Mouse (Mus musculus): ENCODE results near the gene Unc13a. TPM values are rescaled to one million over a fixed set of nuclear protein-coding genes. Genes with fewer than 3 reads are reported as not detected.
"Not testable (repeated sequence)": the region's sequence is repeated elsewhere in the genome, so short reads cannot be mapped to it uniquely, and the experiment has no call there.

Unc13a gene
- 1.0 and 1.3 TPM in 2 replicates for polyA plus RNA-seq (2012; rRNA removed)

DNA sequence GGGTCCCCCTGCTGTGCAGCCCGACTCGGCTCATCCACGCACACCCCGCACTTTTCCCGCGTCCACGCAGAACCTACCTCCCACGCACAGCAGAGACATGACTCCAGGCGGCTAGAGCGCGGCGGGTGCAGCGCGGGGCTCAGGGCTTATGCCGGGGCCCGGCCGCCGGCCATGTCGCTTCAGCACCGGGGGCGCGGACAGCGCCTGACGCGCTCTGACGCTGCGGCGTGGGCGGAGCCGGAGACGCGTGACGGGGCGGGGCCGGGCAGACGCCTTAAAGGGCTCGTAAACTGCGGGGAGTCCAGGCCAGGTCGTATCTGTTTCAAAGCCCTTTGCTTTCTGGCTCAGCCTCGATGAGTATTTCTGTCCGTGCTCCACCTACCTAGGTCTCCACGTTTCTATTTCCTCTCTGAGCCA is at the start of gene Unc13a:
Gene Unc13a, minus strand, starts transcription at position 209 of the 417 bp plus-strand sequence.
- no peak for DNase-seq (ENCODE audit: low read depth, low spot score)
- under 1% methylated on average over 42 of the region's 42 CpGs for WGBS

DNA sequence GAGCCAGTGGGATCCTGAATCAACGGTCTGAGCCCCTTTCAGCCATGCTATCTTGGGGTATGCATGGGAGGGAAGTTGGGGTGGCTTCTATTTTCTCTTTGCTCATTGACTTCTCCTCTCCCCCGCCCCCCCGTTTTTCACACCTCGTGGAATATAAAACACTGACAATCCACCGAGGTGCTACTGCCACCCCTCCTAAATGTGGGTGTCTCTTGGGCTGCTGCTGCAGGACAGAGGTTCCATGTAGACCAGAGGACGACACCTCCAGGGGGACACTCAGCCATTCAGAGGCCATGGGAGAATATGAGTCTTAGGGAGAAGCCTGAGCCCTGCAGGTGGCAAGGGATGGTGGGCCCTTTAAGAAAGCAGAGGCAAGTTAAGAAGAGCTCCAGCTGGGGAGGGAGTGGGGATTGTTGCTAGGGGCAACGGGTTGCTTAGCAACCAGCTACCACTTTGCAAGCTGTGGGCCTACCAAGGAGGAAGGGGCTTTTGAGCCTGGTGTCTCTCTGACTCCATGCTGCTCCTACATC is 48.4 kb upstream of the Unc13a start:
- DNase-seq (ENCODE audit: low read depth, low spot score) = no peak
- WGBS = 63% methylated on average over 7 of the region's 7 CpGs

- WGBS = 41% methylated on average over 4 of the region's 4 CpGs
- DNase-seq (ENCODE audit: low read depth, low spot score) = no peak
Measured at GRCm38 (mm10) chr8:71719218-71719617, 47.7 kb upstream of the Unc13a start.

GRCm38 (mm10) chr8:71718252-71718651 is 46.7 kb upstream of the Unc13a start:
- WGBS = 47% methylated on average over 3 of the region's 3 CpGs

GRCm38 (mm10) chr8:71717096-71717495 is 45.5 kb upstream of the Unc13a start:
- 64% methylated on average over 12 of the region's 12 CpGs for WGBS
- DNase-seq (ENCODE audit: low read depth, low spot score) = no peak

More at GRCm38 (mm10) chr8:71718252-71718651, 46.7 kb upstream of the Unc13a start:
- DNase-seq (ENCODE audit: low read depth, low spot score) = no peak

- 84% methylated on average over 13 of the region's 13 CpGs for WGBS
- DNase-seq (ENCODE audit: low read depth, low spot score) = no peak
Measured at GRCm38 (mm10) chr8:71716561-71717053, 45.0 kb upstream of the Unc13a start.

DNA sequence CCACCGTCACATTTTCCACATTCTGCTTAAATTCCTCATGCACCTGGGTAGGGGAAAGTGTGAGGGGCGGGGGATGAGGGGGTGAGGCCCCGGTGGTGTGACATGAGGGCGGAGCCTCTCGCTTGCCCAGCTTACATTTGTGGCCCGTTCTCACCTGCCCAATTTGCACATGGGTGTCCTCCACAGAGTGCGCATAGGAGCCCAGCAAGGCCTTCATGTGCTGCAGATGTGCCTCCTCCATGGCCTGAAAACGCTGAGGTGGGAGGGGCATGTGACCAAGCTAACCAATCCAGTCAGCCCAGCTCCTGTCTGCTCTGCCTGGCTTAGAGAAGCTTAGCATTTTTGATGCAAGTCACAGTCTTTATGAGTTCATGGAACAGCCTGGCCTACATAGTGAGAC is 44.0 kb upstream of the Unc13a start:
- no peak for DNase-seq (ENCODE audit: low read depth, low spot score)
- 50% methylated on average over 8 of the region's 8 CpGs for WGBS

- 85% methylated on average over 2 of the region's 2 CpGs for WGBS
- DNase-seq (ENCODE audit: low read depth, low spot score) = no peak
Measured at GRCm38 (mm10) chr8:71711574-71711973, 40.0 kb upstream of the Unc13a start.

GRCm38 (mm10) chr8:71709800-71710446 is 38.4 kb upstream of the Unc13a start:
- 25% methylated on average over 25 of the region's 25 CpGs for WGBS
- peak; percentile 47 for DNase-seq (ENCODE audit: low read depth, low spot score)

- WGBS = 44% methylated on average over 25 of the region's 25 CpGs
- DNase-seq (ENCODE audit: low read depth, low spot score) = no peak
Measured at GRCm38 (mm10) chr8:71709134-71709799, 37.7 kb upstream of the Unc13a start.

DNA sequence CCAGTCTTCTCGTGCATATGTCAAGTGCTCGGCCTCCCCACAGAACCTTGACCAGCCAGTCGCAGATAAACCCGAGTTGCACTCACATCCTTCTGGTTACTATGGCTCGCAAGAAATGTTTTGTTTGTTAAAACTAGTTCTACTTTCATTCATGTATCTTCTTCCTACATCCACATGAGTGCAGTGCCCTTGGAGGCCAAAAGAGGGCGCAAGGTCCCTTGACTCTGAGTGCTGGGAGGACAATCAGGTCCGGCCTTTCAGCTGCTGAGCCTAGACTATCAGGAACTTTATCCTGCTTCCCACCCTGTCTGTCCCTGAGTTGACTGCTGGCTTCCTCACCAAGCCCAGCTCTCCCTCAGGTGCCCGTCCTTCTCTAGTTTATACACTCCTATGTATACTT is 36.3 kb upstream of the Unc13a start:
- no peak for DNase-seq (ENCODE audit: low read depth, low spot score)
- WGBS = 47% methylated on average over 8 of the region's 8 CpGs

DNA sequence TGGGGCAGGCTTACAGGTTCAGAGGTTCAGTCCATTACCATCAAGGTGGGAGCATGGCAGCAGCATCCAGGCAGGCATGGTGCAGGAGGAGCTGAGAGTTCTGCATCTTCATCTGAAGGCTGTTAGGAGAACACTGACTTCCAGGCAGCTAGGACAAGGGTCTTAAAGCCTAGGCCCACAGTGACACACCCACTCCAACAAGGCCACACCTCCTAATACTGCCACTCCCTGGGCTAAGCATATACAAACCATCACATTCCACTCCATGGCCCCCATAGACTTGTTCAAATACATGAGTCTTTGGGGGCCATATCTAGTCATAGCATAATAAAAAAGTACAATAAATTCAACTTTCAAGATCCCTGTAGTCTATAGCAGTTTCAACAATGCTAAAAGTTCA is 31.8 kb upstream of the Unc13a start:
- not testable (repeated sequence) for DNase-seq (ENCODE audit: low read depth, low spot score)

- WGBS = 28% methylated on average over 3 of the region's 3 CpGs
- DNase-seq (ENCODE audit: low read depth, low spot score) = peak; percentile 38
Measured at GRCm38 (mm10) chr8:71702923-71703322, 31.4 kb upstream of the Unc13a start.

DNA sequence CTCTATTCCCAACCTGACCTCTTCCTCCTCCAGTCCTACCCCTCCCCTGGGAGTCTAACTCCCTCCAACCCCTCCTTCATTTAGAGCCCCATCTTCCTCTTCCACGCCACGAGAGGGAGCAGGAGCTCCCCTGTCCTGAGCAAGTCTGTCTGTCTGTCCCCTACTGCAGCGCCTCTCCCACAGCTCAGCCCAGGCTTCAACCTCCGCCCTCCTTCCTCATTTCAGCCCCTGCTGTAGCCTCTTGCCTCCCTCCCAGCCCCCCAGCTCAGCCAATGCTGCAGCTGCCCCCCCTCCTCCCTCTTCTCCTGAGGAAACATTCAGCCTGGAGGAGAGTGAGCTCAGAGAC is 30.5 kb upstream of the Unc13a start:
- WGBS = 12% methylated on average over 4 of the region's 4 CpGs
- DNase-seq (ENCODE audit: low read depth, low spot score) = no peak

GRCm38 (mm10) chr8:71701414-71702086 is 30.0 kb upstream of the Unc13a start, which contains the start of gene B3gnt3:
Gene B3gnt3 (minus strand): TSS chr8:71701789.
- 3% methylated on average over 34 of the region's 34 CpGs for WGBS
- peak; percentile 90 for DNase-seq (ENCODE audit: low read depth, low spot score)

DNA sequence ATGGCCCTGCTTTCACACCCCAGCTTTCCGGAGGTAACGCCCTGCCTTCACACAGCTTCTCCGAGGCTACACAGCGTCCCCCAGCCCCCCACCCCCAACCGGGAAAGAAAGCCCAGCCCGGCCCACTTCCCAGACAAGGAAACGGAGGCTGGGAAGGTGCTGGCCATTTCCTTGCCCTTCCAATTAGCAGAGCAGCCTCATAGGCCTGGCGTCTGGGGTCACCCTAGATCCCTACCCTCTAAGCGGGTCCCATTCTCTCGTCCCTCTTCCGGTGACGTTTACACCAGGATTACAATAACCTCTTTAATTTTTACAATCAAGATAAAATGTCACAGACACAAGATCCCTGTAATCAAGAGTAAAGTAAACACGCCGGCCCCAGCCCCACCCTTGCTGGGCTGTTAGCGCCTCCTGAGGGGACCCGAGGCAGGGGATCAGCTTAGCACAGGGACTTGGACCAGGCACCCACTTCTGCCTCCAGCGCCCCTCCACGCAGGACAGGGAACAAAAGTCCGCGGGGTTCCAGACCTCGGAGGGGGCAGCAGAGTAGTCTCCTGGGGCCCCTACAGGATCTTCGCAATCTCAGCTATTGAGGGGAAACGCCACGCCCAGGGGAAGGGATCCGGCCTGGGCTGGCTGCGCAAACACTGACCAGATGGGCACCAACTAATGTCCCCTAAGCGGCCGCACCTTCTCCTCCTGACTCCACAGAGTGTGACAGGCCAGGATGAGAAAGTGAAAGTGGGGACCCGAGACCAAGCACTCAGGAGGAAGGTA is 29.1 kb upstream of the Unc13a start:
- no peak for DNase-seq (ENCODE audit: low read depth, low spot score)
- WGBS = 6% methylated on average over 29 of the region's 29 CpGs

GRCm38 (mm10) chr8:71695456-71695855 is 23.9 kb upstream of the Unc13a start:
- WGBS = 72% methylated on average over 12 of the region's 12 CpGs

GRCm38 (mm10) chr8:71693166-71694041 is 21.8 kb upstream of the Unc13a start:
- no peak for DNase-seq (ENCODE audit: low read depth, low spot score)
- WGBS = 58% methylated on average over 68 of the region's 68 CpGs

More at GRCm38 (mm10) chr8:71695456-71695855, 23.9 kb upstream of the Unc13a start:
- not testable (repeated sequence) for DNase-seq (ENCODE audit: low read depth, low spot score)

- 60% methylated on average over 30 of the region's 30 CpGs for WGBS
- no peak for DNase-seq (ENCODE audit: low read depth, low spot score)
Measured at GRCm38 (mm10) chr8:71692509-71692908, 21.0 kb upstream of the Unc13a start.

All from large intestine, adult 2 months (tissue).